ENCODE assay signal across 21 mouse cellular contexts in the genomic region with DNA sequence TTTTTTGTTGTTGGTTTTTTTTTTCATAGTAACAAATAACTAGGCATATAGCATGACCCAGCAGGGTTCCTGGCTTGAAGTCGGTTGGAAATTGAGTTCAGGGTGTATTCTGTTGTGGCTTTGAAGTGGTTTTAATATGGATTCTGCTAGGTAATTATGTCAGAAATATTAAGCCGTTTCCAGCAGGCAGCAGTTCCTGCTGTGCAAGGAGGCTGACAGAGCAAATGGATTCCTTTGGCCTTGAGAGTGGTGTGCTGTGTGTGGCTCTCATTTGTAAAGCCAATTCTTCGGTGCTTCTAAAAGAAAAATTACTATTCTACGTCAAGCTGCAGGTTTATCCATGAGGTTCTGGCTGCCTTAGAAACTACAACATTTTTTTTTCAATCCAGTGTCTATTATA. TPM values are rescaled to one million over a fixed set of nuclear protein-coding genes. Genes with fewer than 3 reads are reported as not detected.
DNase-seq lines count a peak whose midpoint lies in the region; ATAC-seq and TF ChIP-seq lines count a peak whose summit lies in the region.
"Had no signal": no experiment of that assay in that cellular context is flagged by ENCODE, and none has a peak within 500 bp of the region (broad histone marks: within the 10 kb centered on the region; RNA-seq: fewer than 3 reads in every experiment).

No protein-coding gene starts in this region.

- H3K4me1 ChIP-seq in hindbrain, embryonic 12.5 days = peaks cover 13% of the 10 kb centered on the region
- peaks cover 24% of the 10 kb centered on the region for H3K4me1 ChIP-seq in hindbrain, embryonic 10.5 days (replicated peaks)
- H3K4me1 ChIP-seq in hindbrain, postnatal 0 days (ENCODE audit: insufficient read depth, low read length) = no peaks in the 10 kb centered on the region

- no peak for TF ChIP-seq POLR2A in brain, embryonic 14.5 days (IDR thresholded peaks at IDR 0.05; ENCODE audit: borderline replicate concordance, extremely low read depth, insufficient read depth, insufficient read length, poor library complexity, severe bottlenecking)

- no peak overlapping the region for H3K4me2 ChIP-seq in hindbrain, embryonic 12.5 days (replicated peaks)
- no peak overlapping the region for H3K4me2 ChIP-seq in hindbrain, postnatal 0 days (ENCODE audit: low read depth, low read length)
- H3K4me2 ChIP-seq: embryonic facial prominence, embryonic 12.5 days; midbrain, embryonic 12.5 days had no signal

- no peak overlapping the region for H3K4me3 ChIP-seq in hindbrain, embryonic 12.5 days
- H3K4me3 ChIP-seq in hindbrain, embryonic 10.5 days = no peak overlapping the region
- H3K4me3 ChIP-seq in hindbrain, postnatal 0 days (ENCODE audit: low read length) = no peak overlapping the region
- H3K4me3 ChIP-seq: embryonic facial prominence, embryonic 12.5 days; midbrain, embryonic 12.5 days had no signal

- H3K36me3 ChIP-seq in hindbrain, embryonic 12.5 days = peaks cover 18% of the 10 kb centered on the region
- peaks cover 49% of the 10 kb centered on the region for H3K36me3 ChIP-seq in hindbrain, embryonic 10.5 days
- peaks cover 6% of the 10 kb centered on the region; the same call in 1 of the 2 replicates for H3K36me3 ChIP-seq in hindbrain, postnatal 0 days (ENCODE audit: insufficient read depth, low read length)

- H3K9ac ChIP-seq in hindbrain, embryonic 12.5 days = no peak overlapping the region
- H3K9ac ChIP-seq in hindbrain, postnatal 0 days (replicated peaks; ENCODE audit: low read length) = no peak overlapping the region
- H3K9ac ChIP-seq: embryonic facial prominence, embryonic 12.5 days; midbrain, embryonic 12.5 days had no signal

- TF ChIP-seq CTCF in brain, embryonic 14.5 days (IDR thresholded peaks at IDR 0.05; ENCODE audit: borderline replicate concordance, extremely low read depth, insufficient read depth, insufficient read length) = no peak
- TF ChIP-seq CTCF in hindbrain, postnatal 0 days (IDR thresholded peaks at IDR 0.05; ENCODE audit: low read depth) = no peak

- H3K27ac ChIP-seq in hindbrain, embryonic 12.5 days = 0 out of 2 replicates have a peak overlapping the region, but pooled peaks have one; percentile 52
- no peak overlapping the region for H3K27ac ChIP-seq in hindbrain, embryonic 10.5 days
- peak overlapping the region; percentile 56 for H3K27ac ChIP-seq in hindbrain, postnatal 0 days
- H3K27ac ChIP-seq: embryonic facial prominence, embryonic 12.5 days had no signal

- no peak for DNase-seq in hindbrain, embryonic 10.5 days (ENCODE audit: low spot score)
- DNase-seq in brain, adult 2 months (ENCODE audit: low read depth, low spot score) = peak; percentile 43
- DNase-seq in brain, embryonic 14.5 days (ENCODE audit: low read depth) = peak; percentile 78
- DNase-seq in hindbrain, postnatal 0 days (ENCODE audit: low spot score) = no peak
- DNase-seq in ovary, postnatal 36 days (ENCODE audit: low spot score) = no peak
- DNase-seq in cerebellum, adult 9-10 months = no peak
- DNase-seq in cerebellum, postnatal 25 days = no peak
- DNase-seq: adrenal gland, postnatal 10 days; cerebellum, adult 9-11 months; heart, postnatal 4 days; kidney, adult 9 months; kidney, postnatal 14 days; retina, postnatal 1 day; right cerebral cortex, postnatal 25 days; spleen, adult 18-20 months; thymus, postnatal 14 days had no signal

- H3K9me3 ChIP-seq in hindbrain, embryonic 12.5 days (replicated peaks) = no peaks in the 10 kb centered on the region
- H3K9me3 ChIP-seq in hindbrain, embryonic 10.5 days = peaks cover 6% of the 10 kb centered on the region; the same call in 1 of the 2 replicates
- H3K9me3 ChIP-seq in hindbrain, postnatal 0 days (ENCODE audit: low read length) = no peaks in the 10 kb centered on the region
- H3K9me3 ChIP-seq: embryonic facial prominence, embryonic 12.5 days had no signal

- H3K27me3 ChIP-seq in hindbrain, embryonic 12.5 days = no peaks in the 10 kb centered on the region
- H3K27me3 ChIP-seq in hindbrain, embryonic 10.5 days (ENCODE audit: insufficient read depth, poor library complexity, severe bottlenecking) = no peaks in the 10 kb centered on the region
- H3K27me3 ChIP-seq in hindbrain, postnatal 0 days (ENCODE audit: insufficient read depth, low read length) = no peaks in the 10 kb centered on the region
- H3K27me3 ChIP-seq: embryonic facial prominence, embryonic 12.5 days; midbrain, embryonic 12.5 days had no signal

- WGBS in hindbrain, embryonic 12.5 days = 50% methylated on average over 4 of the region's 4 CpGs
- 66% methylated on average over 4 of the region's 4 CpGs for WGBS in hindbrain, embryonic 10.5 days
- WGBS in hindbrain, postnatal 0 days = 18% methylated on average over 4 of the region's 4 CpGs

- ATAC-seq in hindbrain, embryonic 12.5 days (ENCODE audit: low FRiP score) = no peak
- no peak for ATAC-seq in hindbrain, postnatal 0 days
- ATAC-seq: activated CD4-positive, CD25-positive, alpha-beta regulatory T cell, adult 4 months; forebrain, embryonic 16.5 days had no signal

RNA-seq across cellular contexts. Expression of a gene that starts 42.2 kb away (rescaled TPM):
- polyA plus RNA-seq in hindbrain, embryonic 12.5 days (2016; fragmentation: Nextera tagmentation; extraction: Ambion mirVana) = 17.4 and 21.7 TPM in 2 replicates
- 17.4 and 17.5 TPM in 2 replicates for polyA plus RNA-seq in hindbrain, embryonic 10.5 days (2016; fragmentation: Nextera tagmentation; extraction: Ambion mirVana)
- polyA plus RNA-seq in brain, embryonic 14.5 days (2012; rRNA removed) = 25.3 and 26.8 TPM in 2 replicates
- 38.4 and 84.9 TPM in 2 replicates for total RNA-seq in hindbrain, postnatal 0 days (2014; rRNA removed)
- polyA plus RNA-seq in hindbrain, postnatal 0 days (2015; fragmentation: Nextera tagmentation; extraction: Ambion mirVana) = 23.0 and 24.1 TPM in 2 replicates

Comparison
In these comparisons a context has a peak if more than half of its experiments do, and no peak if none do; other contexts are left out.
1. DNase-seq: peak in brain, adult 2 months (single experiment) and brain, embryonic 14.5 days (single experiment); none in hindbrain, embryonic 10.5 days (single experiment), hindbrain, postnatal 0 days (single experiment), ovary, postnatal 36 days (single experiment), cerebellum, adult 9-10 months (single experiment) and cerebellum, postnatal 25 days (0 of 2).